Mouse (Mus musculus) bone marrow, adult 2 months (tissue): ENCODE measurements at regions not wholly inside any gene's neighbourhood (a gene's known extent, or its start where the extent isn't known, plus 50 kb on each side); places are given as distances from the start of the nearest gene placed in this dataset.

Experiments
- CTCF ChIP-seq: fragments of 200-500 bp; IDR thresholded peaks from 2 replicates; pipeline ENCODE4 v1.5.1; 2011; ENCODE audit warnings: low read length, control low read depth; ENCODE audit not compliant: control insufficient read depth, insufficient read depth
- POLR2A ChIP-seq: fragments of 200-500 bp; IDR thresholded peaks from 2 replicates; pipeline ENCODE4 v1.6.1; 2011; ENCODE audit warnings: low read depth, mild to moderate bottlenecking, control low read depth, low read length, borderline replicate concordance; ENCODE audit not compliant: control insufficient read depth

DNA sequence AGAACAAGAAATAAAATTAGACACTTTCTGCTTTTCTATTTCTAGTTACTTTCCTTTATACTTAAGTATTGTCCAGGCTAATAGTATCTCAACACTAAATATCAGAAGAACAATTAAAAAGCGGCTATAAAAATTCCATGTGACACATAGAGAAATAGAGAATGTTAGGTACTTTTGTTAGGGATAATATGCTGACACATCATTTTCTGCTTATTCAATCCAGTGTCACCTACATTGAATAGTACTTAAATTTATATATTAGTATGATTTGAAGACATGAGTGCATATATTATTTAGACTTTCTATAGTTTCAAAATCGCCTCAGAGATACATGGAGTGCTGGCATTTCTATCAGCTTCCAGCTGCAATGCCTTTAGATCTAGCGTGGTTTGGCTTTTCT is 267.1 kb upstream of the Usp25 start:
- TF ChIP-seq CTCF, result no peak
- TF ChIP-seq POLR2A, result no peak
